Mouse (Mus musculus) midbrain, postnatal 0 days (tissue): ENCODE data around the gene L1td1. TPM values are rescaled to one million over a fixed set of nuclear protein-coding genes. Genes with fewer than 3 reads are reported as not detected.
A peak's percentile ranks its signal among the peaks of the same experiment; 100 is the strongest.

Source experiments
- ATAC-seq: fragments of 200-750 bp; cut with Nextera tagmentation; 2 replicates; pipeline ENCODE4 v1.8.0; 2017; ENCODE audit warnings: moderate number of reproducible peaks, mild to moderate bottlenecking, moderate TSS enrichment, moderate library complexity; ENCODE audit not compliant: low FRiP score
- DNase-seq: peaks from one replicate; pipeline ENCODE4 v3.0.0-alpha.2; 2015; ENCODE audit warnings: low spot score
- H3K27ac ChIP-seq: fragments of 300-500 bp; sonication (generic); 2 replicates; pipeline ENCODE4 v1.5.1; 2014; ENCODE audit warnings: low read depth, mild to moderate bottlenecking, low read length, mixed read lengths
- H3K27me3 ChIP-seq: fragments of 300-500 bp; sonication (generic); 2 replicates; pipeline ENCODE4 v1.6.1; 2014; ENCODE audit warnings: low read length, control low read depth, mixed read lengths; ENCODE audit not compliant: insufficient read depth
- H3K36me3 ChIP-seq: fragments of 300-500 bp; sonication (generic); 2 replicates; pipeline ENCODE4 v1.6.1; 2014; ENCODE audit warnings: low read length, control low read depth, mixed read lengths; ENCODE audit not compliant: insufficient read depth
- H3K4me1 ChIP-seq: fragments of 300-500 bp; sonication (generic); 2 replicates; pipeline ENCODE4 v1.6.1; 2014; ENCODE audit warnings: mild to moderate bottlenecking, control low read depth, antibody characterized with exemption, low read length, mixed read lengths; ENCODE audit not compliant: insufficient read depth
- H3K4me2 ChIP-seq: fragments of 300-500 bp; sonication (generic); 2 replicates; pipeline ENCODE4 v1.6.1; 2014; ENCODE audit warnings: low read depth, mild to moderate bottlenecking, low read length, mixed read lengths; ENCODE audit not compliant: poor library complexity, severe bottlenecking
- H3K4me3 ChIP-seq: fragments of 300-500 bp; sonication (generic); 2 replicates; pipeline ENCODE4 v1.5.1; 2014; ENCODE audit warnings: low read depth, mild to moderate bottlenecking, low read length, moderate library complexity
- H3K9ac ChIP-seq: fragments of 300-500 bp; sonication (generic); replicated peaks from 2 replicates; pipeline ENCODE4 v1.6.1; 2014; ENCODE audit warnings: mild to moderate bottlenecking, low read length, moderate library complexity, mixed read lengths; ENCODE audit not compliant: poor library complexity, severe bottlenecking
- H3K9me3 ChIP-seq: fragments of 300-500 bp; sonication (generic); 2 replicates; pipeline ENCODE4 v1.6.1; 2016; ENCODE audit warnings: low read length, control low read depth
- CTCF ChIP-seq: IDR thresholded peaks from 2 replicates; pipeline ENCODE4 v1.5.1; 2016; ENCODE audit warnings: antibody characterized with exemption, mild to moderate bottlenecking
- WGBS: fragments of 180-500 bp; shearing (Covaris S2); extraction: QIAGEN DNeasy Blood & Tissue Kit; methylation state at CpG from one replicate; pipeline ENCODE4 v1.1.7; 2014; 5-methylcytosine and 5-hydroxymethylcytosine counted together
- polyA plus RNA-seq: library from polyadenylated mRNA; unstranded; fragments of >200 nt; fragmentation: Nextera tagmentation; extraction: Ambion mirVana; gene quantifications from 2 replicates; pipeline ENCODE4 v1.2.1, GENCODE M21; 2015
- total RNA-seq: library from RNA; depleted of rRNA; stranded (reverse); fragments of >200 nt; gene quantifications from 2 replicates; pipeline ENCODE4 v1.2.3, GENCODE M21; 2014

Gene L1td1
- total and polyA plus RNA-seq, 2 experiments from 2014 or later = not detected

GRCm38 (mm10) chr4:98754456-98754855 is 27.9 kb downstream of the L1td1 start:
- no peaks in the 10 kb centered on the region for H3K36me3 ChIP-seq
- H3K27ac ChIP-seq = no peak overlapping the region
- TF ChIP-seq CTCF = no peak
- ATAC-seq (no peak), DNase-seq (no peak)
- H3K4me2 ChIP-seq = no peak overlapping the region
- peaks cover 6% of the 10 kb centered on the region; the same call in 1 of the 2 replicates for H3K4me1 ChIP-seq
- no peak overlapping the region for H3K4me3 ChIP-seq
- no peaks in the 10 kb centered on the region for H3K9me3 ChIP-seq
- no peaks in the 10 kb centered on the region for H3K27me3 ChIP-seq
- no peak overlapping the region for H3K9ac ChIP-seq
- 71% methylated on average over 4 of the region's 4 CpGs for WGBS

DNA sequence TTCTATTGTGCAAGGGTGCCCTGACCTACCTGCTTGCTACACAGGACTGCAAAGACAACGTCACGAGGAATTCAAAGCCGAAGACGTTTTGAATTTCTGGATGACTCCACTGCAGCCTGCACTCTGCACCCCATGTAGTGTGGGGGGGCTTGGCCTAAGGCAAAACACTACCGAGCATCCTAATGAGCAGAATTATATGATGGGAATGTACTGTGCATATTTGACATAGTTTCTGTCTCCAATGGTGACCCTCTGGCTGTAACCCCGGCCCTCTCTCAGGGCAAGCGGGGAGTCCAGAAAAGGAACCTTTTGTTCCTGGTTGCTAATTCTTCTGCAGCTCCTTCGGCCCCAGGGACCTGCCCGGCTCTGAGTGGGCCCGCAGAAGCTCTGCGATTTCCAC is 29.6 kb downstream of the L1td1 start:
- no peaks in the 10 kb centered on the region for H3K36me3 ChIP-seq
- H3K27ac ChIP-seq = no peak overlapping the region
- ATAC-seq (no peak), DNase-seq (no peak)
- H3K9ac ChIP-seq = no peak overlapping the region
- no peaks in the 10 kb centered on the region for H3K9me3 ChIP-seq
- H3K4me3 ChIP-seq = no peak overlapping the region
- no peak for TF ChIP-seq CTCF
- peaks cover 6% of the 10 kb centered on the region; the same call in 1 of the 2 replicates for H3K4me1 ChIP-seq
- H3K27me3 ChIP-seq = no peaks in the 10 kb centered on the region
- WGBS = 14% methylated on average over 11 of the region's 11 CpGs
- no peak overlapping the region for H3K4me2 ChIP-seq

DNA sequence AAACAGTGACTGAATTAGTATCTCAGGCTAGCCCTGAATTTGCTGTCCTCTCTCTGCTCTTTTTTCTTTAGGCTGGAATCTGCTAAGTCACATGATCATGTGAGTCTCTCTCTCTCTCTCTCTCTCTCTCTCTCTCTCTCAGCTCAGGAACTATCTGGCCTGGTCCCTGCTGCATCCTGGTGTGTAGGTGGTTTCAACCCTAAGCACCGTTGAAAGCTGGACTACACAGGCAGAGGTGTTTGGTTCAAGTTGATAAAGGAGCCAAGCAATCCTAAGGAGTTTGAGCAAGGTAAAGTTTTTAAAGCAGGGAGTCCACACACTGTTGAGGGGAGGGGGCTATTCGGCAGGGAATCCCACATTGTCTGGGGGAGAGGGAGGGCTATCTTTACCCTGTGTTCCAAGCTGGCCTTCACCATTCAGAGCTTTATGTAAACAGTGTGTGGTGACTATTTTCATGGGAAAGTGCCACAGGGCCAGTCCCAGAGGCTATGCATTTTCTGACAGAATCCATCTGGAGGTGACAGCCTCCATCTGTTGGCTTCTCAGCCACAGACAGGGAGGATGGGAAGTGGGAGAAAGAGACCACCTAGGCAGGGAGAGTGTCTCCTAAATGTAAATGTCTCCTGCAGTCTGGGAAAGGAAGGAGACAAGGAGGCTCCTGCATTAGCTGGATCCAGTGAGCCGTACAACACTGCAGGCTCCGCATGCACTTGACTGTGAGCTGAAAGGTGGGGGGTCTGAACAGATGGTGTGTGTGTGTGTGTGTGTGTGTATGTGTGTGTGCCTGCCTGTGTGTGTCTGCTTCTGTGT is 31.7 kb downstream of the L1td1 start:
- H3K27ac ChIP-seq = no peak overlapping the region
- DNase-seq (peak; percentile 46), ATAC-seq (peak; percentile 39; the same call in 1 of the 2 replicates)
- no peak overlapping the region for H3K4me2 ChIP-seq
- 55% methylated on average over 4 of the region's 4 CpGs for WGBS
- H3K9me3 ChIP-seq = no peaks in the 10 kb centered on the region
- no peaks in the 10 kb centered on the region for H3K27me3 ChIP-seq
- TF ChIP-seq CTCF = no peak
- H3K4me1 ChIP-seq = peaks cover 6% of the 10 kb centered on the region; the same call in 1 of the 2 replicates
- H3K36me3 ChIP-seq = no peaks in the 10 kb centered on the region
- no peak overlapping the region for H3K9ac ChIP-seq
- no peak overlapping the region for H3K4me3 ChIP-seq

GRCm38 (mm10) chr4:98758872-98759518 is 32.5 kb downstream of the L1td1 start:
- Histone ChIP-seq H3K9ac (no peak overlapping the region), H3K4me1 (peaks cover 6% of the 10 kb centered on the region; the same call in 1 of the 2 replicates), H3K36me3 (no peaks in the 10 kb centered on the region), H3K9me3 (no peaks in the 10 kb centered on the region), H3K4me3 (no peak overlapping the region), H3K27me3 (no peaks in the 10 kb centered on the region), H3K4me2 (no peak overlapping the region), H3K27ac (no peak overlapping the region)
- no peak for ATAC-seq
- TF ChIP-seq CTCF = no peak
- DNase-seq = peak; percentile 32
- WGBS = 75% methylated on average over 3 of the region's 3 CpGs

GRCm38 (mm10) chr4:98767134-98768133 is 40.9 kb downstream of the L1td1 start:
- no peak for ATAC-seq

More at GRCm38 (mm10) chr4:98767134-98768133, 40.9 kb downstream of the L1td1 start:
- H3K4me1 ChIP-seq = no peaks in the 10 kb centered on the region
- H3K4me2 ChIP-seq = no peak overlapping the region
- H3K4me3 ChIP-seq = no peak overlapping the region
- H3K27me3 ChIP-seq = no peaks in the 10 kb centered on the region
- DNase-seq = no peak
- no peak overlapping the region for H3K9ac ChIP-seq
- no peak for TF ChIP-seq CTCF
- H3K36me3 ChIP-seq = no peaks in the 10 kb centered on the region
- H3K9me3 ChIP-seq = no peaks in the 10 kb centered on the region
- WGBS = 87% methylated on average over 14 of the region's 14 CpGs
- H3K27ac ChIP-seq = no peak overlapping the region
